Mouse (Mus musculus): ENCODE measurements around the gene Gm12394.

GRCm38 (mm10) chr4:42898914-42899313 lies 42.3 kb upstream of the Gm12394 start:
- no peak for TF ChIP-seq CTCF (IDR thresholded peaks at IDR 0.05; ENCODE audit: borderline replicate concordance, extremely low read depth, insufficient read depth, insufficient read length)
- no peak for TF ChIP-seq POLR2A (IDR thresholded peaks at IDR 0.05; ENCODE audit: borderline replicate concordance, extremely low read depth, insufficient read depth, insufficient read length, poor library complexity, severe bottlenecking)

Data from brain, embryonic 14.5 days (tissue).